Mouse (Mus musculus): ENCODE data around the gene Btbd35f14. TPM values are rescaled to one million over a fixed set of nuclear protein-coding genes. Genes with fewer than 3 reads are reported as not detected.
"Not testable (repeated sequence)": the region's sequence is repeated elsewhere in the genome, so short reads cannot be mapped to it uniquely, and the experiment has no call there.

The Btbd35f14 gene
- not detected for total RNA-seq (2021)
- long read RNA-seq, experiment 1: 0 reads
- long read RNA-seq, experiment 2: 0 reads

DNA sequence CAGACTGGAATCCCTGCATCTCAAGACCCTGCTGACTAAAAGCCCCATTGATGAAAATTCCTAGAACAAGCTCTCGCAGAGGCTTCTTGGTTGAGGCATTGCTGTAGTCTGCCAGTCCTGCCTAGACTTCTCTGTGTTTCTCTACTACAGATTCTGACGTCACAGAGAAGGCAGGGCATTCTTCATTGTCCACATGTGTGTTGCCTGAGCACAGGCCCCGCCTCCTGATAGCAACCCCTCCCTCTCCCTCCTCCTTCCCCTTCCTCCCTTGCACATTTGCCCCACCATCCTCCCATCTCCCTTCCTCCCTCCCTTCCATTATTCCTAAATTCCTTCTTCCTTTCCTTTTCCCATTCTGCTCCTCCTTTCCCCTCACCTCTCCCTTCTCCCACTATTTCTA lies at the start of gene Btbd35f14:
TSS of gene Btbd35f14 (minus strand) at position 101 of the 400 bp plus-strand sequence.
- not testable (repeated sequence) for DNase-seq

DNA sequence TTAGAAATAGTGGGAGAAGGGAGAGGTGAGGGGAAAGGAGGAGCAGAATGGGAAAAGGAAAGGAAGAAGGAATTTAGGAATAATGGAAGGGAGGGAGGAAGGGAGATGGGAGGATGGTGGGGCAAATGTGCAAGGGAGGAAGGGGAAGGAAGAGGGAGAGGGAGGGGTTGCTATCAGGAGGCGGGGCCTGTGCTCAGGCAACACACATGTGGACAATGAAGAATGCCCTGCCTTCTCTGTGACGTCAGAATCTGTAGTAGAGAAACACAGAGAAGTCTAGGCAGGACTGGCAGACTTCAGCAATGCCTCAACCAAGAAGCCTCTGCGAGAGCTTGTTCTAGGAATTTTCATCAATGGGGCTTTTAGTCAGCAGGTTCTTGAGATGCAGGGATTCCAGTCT lies 45.3 kb downstream of the Btbd35f14 start, which contains the start of gene Btbd35f13:
TSS of gene Btbd35f13 (plus strand) at position 301 of the 400 bp plus-strand sequence.
- not testable (repeated sequence) for DNase-seq

Other genes starting within 250 kb of the Btbd35f14 start
- gene Btbd35f15, start 125.0 kb downstream of the Btbd35f14 start, total RNA-seq (2021): not detected
- not detected for gene Btbd35f13, start 45.2 kb downstream of the Btbd35f14 start, total RNA-seq (2021)